Mouse (Mus musculus) T-cell, adult 2 months (primary cell): ENCODE results near the gene Bicdl1.
A peak's percentile ranks its signal among the peaks of the same experiment; 100 is the strongest.

Experiments
- DNase-seq: peaks from one replicate; pipeline ENCODE4 v3.0.0; 2022; ENCODE audit warnings: low spot score

Bicdl1 gene

GRCm38 (mm10) chr5:115726019-115726418 is 5.4 kb downstream of the Bicdl1 start:
- no peak for DNase-seq

DNA sequence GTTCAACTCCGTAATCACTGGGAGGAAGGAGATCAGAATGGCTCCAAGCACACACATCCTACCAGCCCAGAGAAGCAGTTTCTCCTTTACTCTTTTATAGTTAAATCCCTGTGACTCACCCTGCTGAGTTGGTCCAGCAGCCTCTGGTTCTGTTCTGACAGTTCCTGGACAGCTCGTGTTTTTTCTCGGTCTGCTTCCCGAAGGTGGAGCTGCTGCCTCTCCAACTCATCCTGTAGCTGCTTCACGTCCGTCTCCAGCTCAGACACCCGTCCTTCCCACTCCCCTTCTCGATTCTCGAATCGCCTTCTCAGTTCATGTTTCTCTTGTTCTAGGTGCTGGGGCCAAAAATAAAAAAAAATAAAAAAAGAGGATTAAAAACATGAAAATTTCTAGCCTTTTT is 7.0 kb downstream of the Bicdl1 start:
- no peak for DNase-seq

- DNase-seq: peak; percentile 34
Observed at GRCm38 (mm10) chr5:115722188-115722959, 9.0 kb downstream of the Bicdl1 start.

DNA sequence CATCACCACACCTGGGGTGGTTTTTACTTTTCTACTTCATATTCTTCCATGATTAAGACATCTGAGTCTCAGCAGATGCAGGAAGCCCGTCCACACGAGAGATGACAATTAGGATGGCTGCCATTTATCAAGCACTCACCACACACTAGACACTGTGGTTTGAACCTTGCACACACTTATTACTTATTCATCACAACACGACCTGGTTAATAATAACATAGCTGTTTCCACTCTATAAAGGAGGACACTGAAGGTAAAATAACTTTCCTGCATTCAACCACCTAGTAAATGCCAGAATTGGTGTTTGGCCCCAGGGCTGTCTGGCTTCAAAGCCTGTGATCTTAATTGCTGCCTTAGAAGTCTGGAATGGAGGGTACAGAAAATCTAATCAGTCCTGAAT is 10.7 kb downstream of the Bicdl1 start:
- no peak for DNase-seq

GRCm38 (mm10) chr5:115717693-115718092 is 13.7 kb downstream of the Bicdl1 start:
- no peak for DNase-seq

- DNase-seq: peak; percentile 57
Observed at GRCm38 (mm10) chr5:115717106-115717505, 14.3 kb downstream of the Bicdl1 start.

DNA sequence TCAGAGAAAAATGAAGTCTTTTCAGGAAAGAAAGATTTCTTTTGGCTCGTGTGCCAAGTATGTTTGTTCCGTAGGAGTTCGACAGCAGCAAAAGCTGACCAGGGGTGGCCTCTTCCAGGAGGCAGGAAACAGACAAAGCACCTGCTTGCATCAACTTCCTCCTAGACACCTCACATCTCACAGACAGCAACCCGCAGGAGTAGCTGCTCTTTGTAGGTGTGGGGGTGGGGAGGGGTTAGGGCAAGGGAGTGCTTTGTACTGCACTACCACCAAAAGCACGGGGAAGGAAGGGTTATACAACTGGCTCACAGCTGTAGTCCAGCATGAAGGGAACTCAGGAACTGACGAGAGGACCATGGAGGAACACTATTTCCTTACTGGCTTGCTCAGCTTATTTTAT is 15.0 kb downstream of the Bicdl1 start:
- peak; percentile 89 for DNase-seq

GRCm38 (mm10) chr5:115714761-115715160 is 16.7 kb downstream of the Bicdl1 start:
- no peak for DNase-seq

DNA sequence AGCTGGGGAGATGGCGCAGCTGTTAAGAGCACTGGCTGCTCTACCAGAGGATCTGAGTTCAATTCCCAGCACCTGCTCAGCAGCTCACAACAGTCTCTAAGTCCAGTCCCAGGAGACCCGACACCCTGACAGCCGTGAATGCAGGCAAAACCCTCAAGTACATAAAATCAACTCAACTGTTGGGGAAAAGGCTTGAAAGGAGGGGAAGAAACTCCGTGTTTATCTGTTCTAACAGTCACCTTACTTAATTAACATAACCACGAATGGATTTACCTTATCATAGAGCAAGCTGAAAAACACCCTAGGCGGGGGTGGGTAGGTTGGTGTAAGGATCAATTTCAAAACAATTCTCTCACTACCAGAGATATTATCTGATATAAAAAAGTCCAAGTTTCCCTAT is 18.9 kb downstream of the Bicdl1 start:
- DNase-seq: no peak

- DNase-seq: peak; percentile 72
Observed at GRCm38 (mm10) chr5:115711636-115712419, 19.6 kb downstream of the Bicdl1 start.

- DNase-seq: peak; percentile 39
Observed at GRCm38 (mm10) chr5:115710171-115710570, 21.2 kb downstream of the Bicdl1 start.

DNA sequence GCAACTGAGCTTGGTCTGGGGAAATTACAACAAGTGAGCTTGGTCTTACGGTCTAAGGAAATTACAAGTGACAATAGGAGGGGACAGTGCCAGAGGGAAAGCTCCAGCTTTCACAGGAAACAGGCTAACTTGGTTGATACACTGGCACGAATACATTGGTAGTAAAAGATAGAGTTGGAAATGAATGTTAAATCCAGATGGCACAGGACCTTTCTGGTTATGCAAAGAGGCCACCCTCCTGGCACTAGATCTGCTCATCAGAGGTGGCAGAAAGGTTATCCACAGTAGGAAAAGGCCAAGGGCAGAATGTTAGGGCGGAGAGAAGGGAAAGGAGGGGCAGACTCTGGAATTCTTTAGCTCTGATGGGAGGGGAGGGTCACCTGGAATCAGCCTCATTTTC is 22.5 kb downstream of the Bicdl1 start:
- DNase-seq: no peak

DNA sequence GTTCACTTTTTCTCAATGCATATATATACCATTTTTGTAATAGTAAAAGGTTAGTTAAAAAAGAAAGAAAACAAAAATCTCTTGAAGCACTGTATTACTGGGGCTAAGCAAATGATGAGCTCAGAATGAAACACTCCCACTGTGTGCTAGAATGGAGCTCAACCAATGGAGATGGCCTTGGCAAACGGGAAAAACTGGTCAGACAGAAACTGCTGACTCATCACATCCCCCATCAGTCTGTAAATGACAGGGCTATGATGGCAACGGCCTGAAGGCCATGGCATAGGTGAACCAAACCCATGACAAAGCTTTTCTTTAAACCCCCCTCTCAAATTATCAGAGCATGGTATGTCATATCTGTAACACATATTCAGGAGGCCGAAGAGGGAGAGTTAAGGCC is 29.4 kb downstream of the Bicdl1 start:
- no peak for DNase-seq

DNA sequence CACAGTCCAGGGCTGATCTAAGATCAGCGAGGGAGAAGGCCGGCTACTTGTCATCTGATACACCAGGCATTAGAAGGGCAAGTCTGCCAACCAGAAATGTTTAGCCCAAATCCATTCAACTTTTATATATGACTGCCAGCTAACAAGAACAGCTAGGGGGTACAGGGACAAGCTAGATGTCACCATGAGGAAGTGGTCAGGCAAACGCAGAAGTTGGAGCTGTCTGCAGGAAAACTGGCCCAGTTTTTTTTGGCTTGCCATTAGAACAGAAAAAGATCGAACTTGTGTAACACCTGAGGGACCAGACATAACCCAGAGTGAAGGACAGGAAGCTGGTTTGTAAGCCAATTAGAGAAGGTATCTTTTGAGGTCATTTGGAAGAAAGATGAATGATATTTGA is 30.2 kb downstream of the Bicdl1 start:
- DNase-seq: no peak

DNA sequence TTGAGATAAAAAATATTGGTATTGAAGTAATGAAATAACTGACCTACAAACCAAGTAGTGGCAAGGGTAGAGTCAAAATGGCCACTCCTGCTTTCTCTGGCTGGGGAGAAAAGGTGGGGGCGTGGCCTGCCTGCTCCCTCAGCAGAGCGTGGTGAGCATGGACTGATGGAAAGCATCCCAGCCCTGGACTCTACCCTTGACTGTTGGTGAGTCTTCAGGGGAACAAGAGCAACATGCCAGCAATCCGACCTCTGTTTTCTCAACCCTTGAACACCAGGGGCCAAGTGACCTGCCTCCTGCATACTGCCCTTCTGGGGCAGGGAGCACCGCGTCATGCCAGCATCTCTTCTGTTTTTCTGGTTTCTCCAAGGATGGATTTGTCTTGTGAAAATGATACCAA is 34.6 kb downstream of the Bicdl1 start:
- DNase-seq: no peak

DNA sequence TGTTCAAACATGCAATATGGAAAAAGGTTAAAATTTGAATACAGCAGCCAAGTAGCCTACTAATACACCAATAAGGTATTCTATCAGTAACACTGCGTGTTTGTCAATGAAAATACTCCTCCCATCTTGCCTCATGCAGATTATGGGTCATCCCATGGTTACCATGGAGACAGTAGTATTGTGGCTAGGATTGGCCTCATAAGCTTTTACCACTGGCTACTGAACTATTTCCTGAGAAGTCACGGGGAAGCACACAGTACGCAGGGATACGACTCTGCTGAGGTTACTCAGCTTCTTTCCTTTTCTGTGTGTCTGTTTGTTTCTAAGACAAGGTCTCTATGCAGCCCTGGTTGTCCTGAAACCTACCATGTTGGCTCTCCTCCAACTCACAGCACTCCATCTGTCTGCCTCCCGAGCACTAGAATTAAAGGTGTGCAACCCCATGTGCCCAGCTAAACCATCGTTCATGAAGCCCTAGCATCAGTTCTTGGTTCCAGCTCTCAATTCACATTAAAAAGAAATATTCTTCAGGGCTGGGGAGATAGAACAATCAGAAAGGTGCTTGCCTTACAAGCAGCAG is 36.1 kb downstream of the Bicdl1 start:
- no peak for DNase-seq

- no peak for DNase-seq
Observed at GRCm38 (mm10) chr5:115693271-115693670, 38.1 kb downstream of the Bicdl1 start.

GRCm38 (mm10) chr5:115686716-115687115 is 44.7 kb downstream of the Bicdl1 start:
- DNase-seq: no peak

DNA sequence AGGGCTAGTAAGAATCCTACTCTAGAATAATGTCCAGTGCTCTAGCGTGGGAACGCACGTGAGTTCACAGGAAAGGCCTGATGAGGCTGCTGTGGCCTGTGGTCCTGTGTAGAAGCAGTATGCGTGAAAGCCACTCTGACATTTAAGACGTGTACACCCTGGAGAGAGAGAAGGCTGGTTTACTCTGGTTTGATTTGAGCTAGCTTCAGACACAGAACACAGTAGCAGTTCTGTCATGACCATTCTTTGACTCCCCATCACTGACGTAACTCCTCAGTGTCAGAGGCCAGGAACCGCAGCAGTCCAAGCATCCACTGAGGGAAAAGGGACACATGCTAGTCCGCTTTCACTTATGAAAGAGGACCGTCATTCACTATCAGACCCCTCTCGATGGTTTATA is 46.3 kb downstream of the Bicdl1 start:
- no peak for DNase-seq

- DNase-seq: no peak
Observed at GRCm38 (mm10) chr5:115671846-115672245, 59.6 kb downstream of the Bicdl1 start.

DNA sequence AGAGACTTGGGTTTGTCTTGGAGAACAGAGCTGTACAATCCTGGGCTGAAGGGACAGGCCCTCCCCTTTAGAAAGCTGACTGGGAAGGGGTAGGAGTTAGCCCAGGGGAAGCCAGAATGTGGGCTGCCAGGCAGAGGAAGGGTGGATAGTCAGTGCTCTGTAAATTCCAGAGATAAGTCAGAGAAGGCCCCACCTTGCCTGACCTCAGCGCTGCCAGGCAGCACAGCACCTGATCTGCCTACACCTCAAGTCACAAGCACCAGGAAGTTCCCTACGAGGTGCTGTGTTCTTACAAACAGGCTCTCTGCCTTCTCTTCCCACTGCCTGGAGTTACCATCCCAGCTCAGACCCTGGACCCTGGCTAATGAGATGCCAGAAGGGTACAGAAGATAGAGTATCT is 61.0 kb downstream of the Bicdl1 start:
- DNase-seq: no peak

- DNase-seq: no peak
Observed at GRCm38 (mm10) chr5:115669974-115670373, 61.4 kb downstream of the Bicdl1 start.

- DNase-seq: no peak
Observed at GRCm38 (mm10) chr5:115668986-115669385, 62.4 kb downstream of the Bicdl1 start.
